Mouse (Mus musculus) heart, embryonic 16.5 days (tissue): ENCODE results near the gene Hsd17b11. TPM values are rescaled to one million over a fixed set of nuclear protein-coding genes. Genes with fewer than 3 reads are reported as not detected.
A peak's percentile ranks its signal among the peaks of the same experiment; 100 is the strongest.

Experiments
- ATAC-seq: fragments of 200-750 bp; cut with Nextera tagmentation; replicated peaks from 2 replicates; pipeline ENCODE4 v1.8.0; 2017; ENCODE audit warnings: moderate number of reproducible peaks; ENCODE audit not compliant: insufficient read depth, low FRiP score; ENCODE audit errors: extremely low read depth
- H3K27ac ChIP-seq: fragments of 300-500 bp; sonication (generic); 2 replicates; pipeline ENCODE4 v1.5.1; 2014; ENCODE audit warnings: mild to moderate bottlenecking, low read length, control low read depth, moderate library complexity
- H3K27me3 ChIP-seq: fragments of 300-500 bp; sonication (generic); 2 replicates; pipeline ENCODE4 v1.6.1; 2014; ENCODE audit warnings: low read length, mixed read lengths; ENCODE audit not compliant: control insufficient read depth, insufficient read depth
- H3K36me3 ChIP-seq: fragments of 300-500 bp; sonication (generic); 2 replicates; pipeline ENCODE4 v1.6.1; 2014; ENCODE audit not compliant: control insufficient read depth, insufficient read depth
- H3K4me1 ChIP-seq: fragments of 300-500 bp; sonication (generic); 2 replicates; pipeline ENCODE4 v1.6.1; 2014; ENCODE audit warnings: low read length, mixed read lengths; ENCODE audit not compliant: control insufficient read depth, insufficient read depth
- H3K4me2 ChIP-seq: fragments of 300-500 bp; sonication (generic); 2 replicates; pipeline ENCODE4 v1.6.1; 2014; ENCODE audit warnings: low read depth, mild to moderate bottlenecking, control low read depth, low read length
- H3K4me3 ChIP-seq: fragments of 300-500 bp; sonication (generic); 2 replicates; pipeline ENCODE4 v1.5.1; 2014; ENCODE audit warnings: mild to moderate bottlenecking, control low read depth, low read length
- H3K9ac ChIP-seq: fragments of 300-500 bp; sonication (generic); 2 replicates; pipeline ENCODE4 v1.6.1; 2014; ENCODE audit warnings: low read length, control low read depth
- H3K9me3 ChIP-seq: fragments of 300-500 bp; sonication (generic); replicated peaks from 2 replicates; pipeline ENCODE4 v1.6.1; 2016; ENCODE audit warnings: low read length; ENCODE audit not compliant: control insufficient read depth
- WGBS: fragments of 180-500 bp; shearing (Covaris S2); extraction: QIAGEN DNeasy Blood & Tissue Kit; methylation state at CpG from one replicate; pipeline ENCODE4 v1.1.7; 2014; 5-methylcytosine and 5-hydroxymethylcytosine counted together
- polyA plus RNA-seq: library from polyadenylated mRNA; unstranded; fragments of >200 nt; fragmentation: Nextera tagmentation; extraction: Ambion mirVana; gene quantifications from 2 replicates; pipeline ENCODE4 v1.2.1, GENCODE M21; 2015

Gene Hsd17b11
- polyA plus RNA-seq, 1 experiment from 2014 or later: 3.3 TPM

DNA sequence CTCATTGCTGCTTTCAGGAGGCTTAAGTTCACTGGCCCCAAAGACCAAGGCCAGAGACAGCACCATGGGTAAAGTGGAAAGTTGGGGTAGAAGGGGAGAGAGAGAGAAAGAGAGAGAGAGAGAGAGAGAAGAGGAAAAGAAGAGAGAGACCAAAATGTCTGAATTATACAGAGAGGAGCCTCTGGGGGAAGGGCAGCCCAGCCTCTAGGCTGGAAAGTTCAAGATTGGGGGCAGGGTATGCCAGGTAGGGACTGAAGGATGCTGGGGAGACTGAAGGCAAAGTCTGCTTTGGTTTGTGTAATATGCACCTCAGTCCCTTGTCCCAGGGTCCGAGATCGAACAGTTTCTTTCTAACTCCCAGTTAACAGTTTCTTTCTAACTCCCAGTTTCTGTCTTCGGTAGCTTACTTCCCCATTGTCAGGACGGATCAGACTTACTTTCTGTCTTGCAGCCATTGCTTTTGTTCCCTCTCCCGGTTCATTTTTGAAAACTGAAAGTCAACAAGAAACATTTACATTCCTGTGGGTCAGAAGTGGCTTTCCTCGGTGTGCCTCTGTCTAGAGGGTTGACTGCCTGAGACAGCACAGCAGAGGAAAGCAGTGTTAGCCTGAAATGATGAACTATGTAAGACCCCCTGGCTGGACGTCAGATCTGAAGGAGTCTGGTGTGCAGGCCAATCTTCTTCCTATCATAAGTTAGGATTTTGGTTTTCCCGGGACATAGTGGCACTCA lies 1.7 kb upstream of the Hsd17b11 start:
- no peak overlapping the region for H3K9ac ChIP-seq
- no peak overlapping the region for H3K4me3 ChIP-seq
- 67% methylated on average over 8 of the region's 8 CpGs for WGBS
- no peak overlapping the region for H3K27ac ChIP-seq
- no peaks in the 10 kb centered on the region for H3K27me3 ChIP-seq
- H3K36me3 ChIP-seq: no peaks in the 10 kb centered on the region
- no peak overlapping the region for H3K4me2 ChIP-seq
- no peaks in the 10 kb centered on the region for H3K9me3 ChIP-seq
- no peak for ATAC-seq
- H3K4me1 ChIP-seq: peaks cover 28% of the 10 kb centered on the region

DNA sequence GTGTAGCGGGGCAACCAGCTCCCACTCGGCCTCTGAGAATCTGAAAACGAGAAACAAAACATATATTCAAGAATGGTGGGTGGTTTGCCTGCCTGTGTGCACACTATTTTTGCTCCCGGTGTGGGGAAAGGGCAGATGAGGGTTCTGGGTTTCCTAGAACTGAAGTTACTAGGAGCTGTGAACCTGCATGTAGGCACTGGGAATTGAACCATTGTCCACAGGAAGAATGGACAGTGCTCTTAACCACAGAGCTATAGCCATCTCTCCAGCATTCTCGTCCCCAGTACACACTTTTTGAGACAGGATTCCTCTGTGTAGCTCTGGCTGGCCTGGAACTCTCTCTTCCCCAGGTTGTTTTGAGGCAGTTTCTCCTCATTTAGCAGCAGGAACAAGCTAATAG lies 839 bp upstream of the Hsd17b11 start:
- Histone ChIP-seq H3K36me3 (peaks cover 6% of the 10 kb centered on the region; the same call in 1 of the 2 replicates), H3K27ac (peak overlapping the region; percentile 87), H3K4me3 (peak overlapping the region; percentile 71), H3K27me3 (no peaks in the 10 kb centered on the region), H3K4me1 (peaks cover 28% of the 10 kb centered on the region), H3K9ac (peak overlapping the region; percentile 77; the same call in 1 of the 2 replicates), H3K9me3 (no peaks in the 10 kb centered on the region), H3K4me2 (peak overlapping the region; percentile 70)
- 49% methylated on average over 5 of the region's 5 CpGs for WGBS
- ATAC-seq: no peak

DNA sequence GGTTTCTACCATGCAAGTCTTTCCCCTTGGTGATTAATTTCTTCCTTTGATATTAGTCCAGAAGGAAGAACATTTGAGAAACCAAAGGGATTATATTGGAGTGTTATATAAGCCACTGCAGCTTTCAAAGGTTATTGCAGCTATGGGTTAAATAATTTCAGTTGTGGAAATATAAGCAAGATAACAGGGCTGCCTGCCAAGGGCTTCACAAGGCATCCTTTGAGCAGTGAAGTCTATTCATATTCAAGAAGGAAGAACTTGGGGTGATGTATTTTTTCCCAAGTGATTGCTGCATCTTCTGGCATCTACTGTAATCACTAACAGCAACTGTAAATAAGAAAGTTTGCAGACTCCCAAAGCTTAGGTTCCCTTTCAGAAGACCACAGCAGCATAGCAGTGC lies 10.3 kb downstream of the Hsd17b11 start:
- ATAC-seq: no peak
- Histone ChIP-seq H3K9ac (no peak overlapping the region), H3K4me1 (no peaks in the 10 kb centered on the region), H3K9me3 (no peaks in the 10 kb centered on the region), H3K4me3 (no peak overlapping the region), H3K27me3 (no peaks in the 10 kb centered on the region), H3K4me2 (no peak overlapping the region), H3K27ac (no peak overlapping the region), H3K36me3 (peaks cover 15% of the 10 kb centered on the region)

DNA sequence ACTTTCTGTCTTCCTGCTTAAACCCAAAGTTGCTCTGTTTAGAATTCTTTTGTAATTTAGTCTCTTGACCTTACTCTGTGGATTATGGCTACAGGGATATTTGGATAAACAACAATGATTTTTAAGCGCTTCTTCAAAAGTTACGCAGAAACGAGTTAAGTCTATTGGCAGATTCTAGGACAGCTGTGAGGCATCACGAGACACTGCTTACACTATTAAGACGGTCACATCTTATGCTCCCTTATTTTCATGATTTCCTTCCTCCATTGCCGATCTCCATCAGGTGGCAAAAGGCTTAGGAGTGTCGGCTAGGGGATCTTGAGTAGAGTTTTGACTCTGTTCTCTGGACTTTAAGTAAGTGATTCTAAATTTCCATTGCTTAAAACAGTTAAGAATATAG lies 11.5 kb downstream of the Hsd17b11 start:
- no peak for ATAC-seq
- Histone ChIP-seq H3K4me1 (no peaks in the 10 kb centered on the region), H3K9me3 (no peaks in the 10 kb centered on the region), H3K27ac (no peak overlapping the region), H3K36me3 (peaks cover 15% of the 10 kb centered on the region), H3K9ac (no peak overlapping the region), H3K27me3 (no peaks in the 10 kb centered on the region), H3K4me3 (no peak overlapping the region), H3K4me2 (no peak overlapping the region)
- 87% methylated on average over 7 of the region's 7 CpGs for WGBS

DNA sequence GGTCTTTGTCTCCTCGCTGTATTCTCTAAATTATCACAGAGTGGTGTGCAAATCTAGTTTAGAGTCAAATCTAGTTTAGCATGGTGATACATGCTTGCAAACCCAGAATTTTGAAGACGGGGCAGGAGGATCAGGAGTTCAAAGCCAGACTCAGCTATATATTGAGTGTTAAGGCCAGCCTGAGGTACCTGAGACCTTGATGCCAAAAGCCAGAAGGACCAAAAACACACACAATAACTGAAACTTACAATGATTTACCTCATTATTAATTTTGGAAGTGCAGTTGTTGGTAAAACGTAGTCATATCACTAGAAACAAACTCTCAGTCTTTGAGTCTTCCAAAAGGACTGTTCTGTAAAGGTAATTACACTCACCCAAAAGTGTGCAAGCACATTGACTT lies 12.3 kb downstream of the Hsd17b11 start:
- H3K27ac ChIP-seq: no peak overlapping the region
- H3K4me3 ChIP-seq: no peak overlapping the region
- peaks cover 15% of the 10 kb centered on the region for H3K36me3 ChIP-seq
- no peaks in the 10 kb centered on the region for H3K9me3 ChIP-seq
- WGBS: 91% methylated on average over 3 of the region's 3 CpGs
- H3K27me3 ChIP-seq: no peaks in the 10 kb centered on the region
- ATAC-seq: no peak
- no peak overlapping the region for H3K9ac ChIP-seq
- H3K4me1 ChIP-seq: no peaks in the 10 kb centered on the region
- H3K4me2 ChIP-seq: no peak overlapping the region

DNA sequence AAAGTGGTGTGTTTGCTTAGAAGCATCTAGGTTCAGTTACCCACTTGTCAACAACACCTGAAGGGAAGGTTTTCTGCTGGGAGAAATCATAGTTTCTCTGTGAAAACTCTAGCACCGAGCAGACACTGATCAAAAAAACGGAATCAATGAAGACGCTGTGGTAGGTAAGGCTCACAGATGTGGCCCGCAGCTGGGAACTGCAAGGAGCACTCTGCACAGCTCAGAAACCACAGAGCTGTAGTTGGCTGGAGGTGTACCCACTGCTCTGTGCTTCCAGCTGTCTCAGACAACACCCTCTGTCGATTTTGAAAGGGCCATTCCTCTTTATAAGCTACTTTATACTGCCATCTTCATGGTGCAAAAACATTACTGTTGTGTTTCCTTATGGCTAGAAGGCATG lies 13.9 kb downstream of the Hsd17b11 start:
- ATAC-seq: peak; percentile 70
- no peak overlapping the region for H3K4me3 ChIP-seq
- no peaks in the 10 kb centered on the region for H3K27me3 ChIP-seq
- no peaks in the 10 kb centered on the region for H3K9me3 ChIP-seq
- no peak overlapping the region for H3K27ac ChIP-seq
- WGBS: 64% methylated on average over 5 of the region's 5 CpGs
- H3K36me3 ChIP-seq: peaks cover 15% of the 10 kb centered on the region
- H3K4me1 ChIP-seq: no peaks in the 10 kb centered on the region
- H3K9ac ChIP-seq: no peak overlapping the region
- H3K4me2 ChIP-seq: no peak overlapping the region

DNA sequence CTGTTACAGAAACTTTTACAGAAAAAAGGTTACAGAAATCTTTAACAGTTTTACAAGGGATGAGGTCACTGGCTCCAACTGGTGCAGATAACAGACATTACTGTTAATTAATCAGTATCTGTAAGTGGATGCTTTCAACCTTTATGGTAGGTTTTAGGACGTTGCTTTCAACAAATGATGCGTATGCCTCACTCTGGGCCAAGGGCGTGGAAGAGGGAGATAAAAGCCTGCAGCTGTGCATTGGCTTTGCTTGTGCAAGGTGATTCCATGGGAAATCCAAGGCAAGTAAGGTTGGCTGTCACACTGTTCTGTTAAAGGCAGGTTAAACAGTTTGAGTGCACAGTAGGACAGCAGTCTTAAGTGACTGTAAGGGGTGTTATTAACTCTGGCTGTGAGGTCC lies 14.9 kb downstream of the Hsd17b11 start:
- Histone ChIP-seq H3K9me3 (no peaks in the 10 kb centered on the region), H3K4me2 (no peak overlapping the region), H3K27me3 (no peaks in the 10 kb centered on the region), H3K4me1 (no peaks in the 10 kb centered on the region), H3K4me3 (no peak overlapping the region), H3K9ac (no peak overlapping the region), H3K36me3 (peaks cover 15% of the 10 kb centered on the region), H3K27ac (no peak overlapping the region)
- ATAC-seq: no peak
- WGBS: 60% methylated on average over 3 of the region's 3 CpGs

DNA sequence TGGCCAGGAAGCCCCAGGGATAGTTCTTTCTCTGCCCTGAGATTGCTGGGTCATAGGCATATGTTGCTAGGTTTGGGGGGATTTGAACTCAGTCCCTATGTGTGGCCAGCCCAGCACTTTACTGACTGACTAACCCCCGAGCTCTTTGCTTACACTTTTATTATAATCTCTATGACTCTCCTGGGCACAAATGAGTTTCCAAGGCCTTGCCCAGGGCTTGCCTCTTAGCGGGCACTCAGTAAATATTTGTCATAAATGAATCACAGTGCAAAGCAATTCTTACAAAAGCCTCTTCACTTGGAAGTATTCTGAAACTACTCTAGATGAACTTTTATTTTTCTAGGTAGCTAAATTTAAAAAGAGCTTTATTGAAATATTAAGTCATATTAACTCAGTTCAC lies 17.8 kb downstream of the Hsd17b11 start:
- no peak overlapping the region for H3K4me2 ChIP-seq
- no peak for ATAC-seq
- 78% methylated on average over 2 of the region's 2 CpGs for WGBS

DNA sequence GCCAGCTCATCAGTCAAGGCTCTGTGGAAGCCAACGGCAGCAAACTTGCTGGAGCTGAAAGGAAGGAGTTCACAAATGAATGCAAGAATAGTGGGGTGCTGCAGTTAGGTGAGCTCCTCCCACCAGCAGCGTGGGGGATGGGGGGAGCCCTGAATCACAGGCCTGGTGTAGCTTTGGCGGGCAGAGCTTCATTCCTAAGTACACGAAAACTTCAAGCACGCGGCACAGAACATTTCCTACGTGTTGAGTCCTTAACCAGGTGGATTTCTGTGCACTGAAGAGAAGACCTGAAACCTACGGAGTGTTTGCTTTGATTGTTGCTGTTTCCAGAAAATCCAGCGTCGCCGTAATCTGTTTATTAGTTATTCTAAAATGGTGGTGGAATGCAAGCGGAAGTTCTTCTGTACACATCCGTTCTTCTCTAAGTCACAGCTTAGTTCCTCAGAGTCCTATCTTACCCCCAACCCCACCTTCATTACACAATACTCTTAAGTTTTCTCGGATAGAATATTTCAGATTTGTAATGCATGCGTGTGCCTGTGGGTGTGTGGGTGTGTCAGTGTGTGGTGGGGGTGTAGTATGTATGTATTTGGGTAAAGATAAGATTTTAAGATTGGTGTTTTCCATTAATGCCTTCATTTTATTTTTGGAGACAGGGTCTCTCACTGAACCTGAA lies 18.3 kb downstream of the Hsd17b11 start:
- no peak overlapping the region for H3K4me2 ChIP-seq

More for the DNA sequence above, 17.8 kb downstream of the Hsd17b11 start:
- peaks cover 8% of the 10 kb centered on the region for H3K36me3 ChIP-seq
- no peaks in the 10 kb centered on the region for H3K27me3 ChIP-seq
- H3K9ac ChIP-seq: no peak overlapping the region
- no peaks in the 10 kb centered on the region for H3K9me3 ChIP-seq
- peaks cover 3% of the 10 kb centered on the region; the same call in 1 of the 2 replicates for H3K4me1 ChIP-seq
- no peak overlapping the region for H3K27ac ChIP-seq
- no peak overlapping the region for H3K4me3 ChIP-seq

More for the DNA sequence above, 18.3 kb downstream of the Hsd17b11 start:
- Histone ChIP-seq H3K27me3 (no peaks in the 10 kb centered on the region), H3K27ac (no peak overlapping the region), H3K9ac (no peak overlapping the region), H3K4me3 (no peak overlapping the region), H3K4me1 (peaks cover 5% of the 10 kb centered on the region; the same call in 1 of the 2 replicates), H3K9me3 (no peaks in the 10 kb centered on the region), H3K36me3 (peaks cover 8% of the 10 kb centered on the region)
- no peak for ATAC-seq
- 56% methylated on average over 15 of the region's 15 CpGs for WGBS
